Mouse (Mus musculus) forebrain, embryonic 16.5 days (tissue): Measurements from ENCODE around the gene Gm49320. TPM values are rescaled to one million over a fixed set of nuclear protein-coding genes. Genes with fewer than 3 reads are reported as not detected.

Experiments
- ATAC-seq: fragments of 200-750 bp; cut with Nextera tagmentation; 2 replicates; pipeline ENCODE4 v1.8.0; 2017; ENCODE audit warnings: mild to moderate bottlenecking, moderate library complexity
- H3K27ac ChIP-seq: fragments of 300-500 bp; sonication (generic); 2 replicates; pipeline ENCODE4 v1.5.1; 2014; ENCODE audit warnings: low read length, control low read depth
- H3K27me3 ChIP-seq: fragments of 300-500 bp; sonication (generic); replicated peaks from 2 replicates; pipeline ENCODE4 v1.6.1; 2014; ENCODE audit warnings: low read length; ENCODE audit not compliant: control insufficient read depth, insufficient read depth
- H3K36me3 ChIP-seq: fragments of 300-500 bp; sonication (generic); 2 replicates; pipeline ENCODE4 v1.6.1; 2014; ENCODE audit not compliant: control insufficient read depth, insufficient read depth
- H3K4me1 ChIP-seq: fragments of 300-500 bp; sonication (generic); replicated peaks from 2 replicates; pipeline ENCODE4 v1.6.1; 2014; ENCODE audit warnings: low read length; ENCODE audit not compliant: control insufficient read depth, insufficient read depth
- H3K4me2 ChIP-seq: fragments of 300-500 bp; sonication (generic); 2 replicates; pipeline ENCODE4 v1.6.1; 2014; ENCODE audit warnings: mild to moderate bottlenecking, low read length, control low read depth
- H3K4me3 ChIP-seq: fragments of 300-500 bp; sonication (generic); replicated peaks from 2 replicates; pipeline ENCODE4 v1.5.1; 2014; ENCODE audit warnings: mild to moderate bottlenecking, low read length, control low read depth
- H3K9ac ChIP-seq: fragments of 300-500 bp; sonication (generic); replicated peaks from 2 replicates; pipeline ENCODE4 v1.6.1; 2014; ENCODE audit warnings: low read depth, low read length, control low read depth
- H3K9me3 ChIP-seq: fragments of 300-500 bp; sonication (generic); 2 replicates; pipeline ENCODE4 v1.6.1; 2016; ENCODE audit warnings: low read length; ENCODE audit not compliant: control insufficient read depth
- WGBS: fragments of 180-500 bp; shearing (Covaris S2); extraction: QIAGEN DNeasy Blood & Tissue Kit; methylation state at CpG from one replicate; pipeline ENCODE4 v1.1.7; 2014; 5-methylcytosine and 5-hydroxymethylcytosine counted together
- polyA plus RNA-seq: library from polyadenylated mRNA; unstranded; fragments of >200 nt; fragmentation: Nextera tagmentation; extraction: Ambion mirVana; gene quantifications from 2 replicates; pipeline ENCODE4 v1.2.1, GENCODE M21; 2015

Gene Gm49320
- polyA plus RNA-seq, 1 experiment from 2014 or later = 1.3 TPM

DNA sequence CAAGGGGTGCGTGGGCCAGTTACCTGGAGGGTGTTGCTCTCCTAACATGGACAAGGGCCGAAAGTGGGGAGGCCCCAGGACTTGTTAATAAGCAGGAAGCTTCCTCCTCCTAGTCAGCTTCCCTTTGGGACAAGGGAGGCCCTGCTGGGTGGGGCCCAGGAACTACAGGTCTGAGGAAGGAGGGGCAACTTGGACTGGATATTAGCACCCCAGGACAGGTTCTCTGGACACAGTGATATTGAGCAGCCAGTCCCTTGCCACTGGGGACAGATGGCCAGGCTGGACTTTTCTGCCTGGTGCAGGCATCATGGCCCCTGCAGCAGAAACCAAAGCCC is 31.7 kb upstream of the Gm49320 start:
- Histone ChIP-seq H3K36me3 (peaks cover 27% of the 10 kb centered on the region), H3K4me3 (no peak overlapping the region), H3K4me1 (peaks cover 15% of the 10 kb centered on the region), H3K27me3 (peaks cover 4% of the 10 kb centered on the region; the same call in 1 of the 2 replicates), H3K9me3 (0 out of 2 replicates have a peak, but pooled peaks cover 3% of the 10 kb centered on the region), H3K4me2 (no peak overlapping the region), H3K9ac (no peak overlapping the region), H3K27ac (no peak overlapping the region)
- 47% methylated on average over 2 of the region's 2 CpGs for WGBS
- no peak for ATAC-seq

DNA sequence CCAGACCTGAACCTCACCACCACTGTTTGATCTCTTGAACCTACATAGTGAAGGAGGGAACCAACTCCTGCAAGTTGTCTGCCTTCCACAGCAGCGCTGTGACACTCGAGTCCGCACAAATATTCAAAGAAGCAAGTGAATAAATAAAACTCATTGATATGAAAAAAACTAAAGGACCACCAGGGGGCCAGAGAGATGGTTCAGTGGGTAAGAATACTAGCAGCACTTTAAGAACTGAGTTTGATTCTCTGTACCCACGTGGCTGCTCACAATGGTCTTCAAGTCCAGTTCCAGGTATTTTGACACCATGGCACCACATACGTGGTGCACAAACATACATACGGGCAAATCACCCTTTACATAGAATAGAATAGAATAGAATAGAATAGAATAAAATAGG is 27.6 kb upstream of the Gm49320 start:
- Histone ChIP-seq H3K27ac (no peak overlapping the region), H3K4me2 (no peak overlapping the region), H3K27me3 (no peaks in the 10 kb centered on the region), H3K9me3 (0 out of 2 replicates have a peak, but pooled peaks cover 3% of the 10 kb centered on the region), H3K36me3 (peaks cover 19% of the 10 kb centered on the region), H3K9ac (no peak overlapping the region), H3K4me3 (no peak overlapping the region), H3K4me1 (peaks cover 48% of the 10 kb centered on the region)
- WGBS = 62% methylated on average over 6 of the region's 6 CpGs
- ATAC-seq = no peak

DNA sequence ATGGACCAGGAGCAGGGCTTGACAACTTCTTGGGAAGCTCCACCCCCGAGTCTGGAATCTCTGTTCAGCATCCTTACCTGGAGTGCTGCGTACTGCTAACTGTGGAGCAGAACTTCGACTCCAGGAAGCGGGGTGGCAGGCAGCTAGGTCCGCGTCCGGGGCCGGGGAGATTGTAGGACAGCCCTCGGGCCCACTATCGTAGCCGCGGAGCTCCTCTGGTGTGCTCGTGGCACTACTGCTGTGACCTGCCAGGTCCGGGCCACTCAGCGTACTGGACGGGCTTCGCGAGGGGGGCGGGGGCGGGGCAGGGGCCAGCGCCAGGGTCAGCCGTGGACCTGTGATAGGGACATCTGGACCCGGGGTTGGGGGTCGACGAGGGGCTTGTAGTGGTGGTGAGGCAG is 25.9 kb upstream of the Gm49320 start:
- WGBS = under 1% methylated on average over 25 of the region's 25 CpGs
- 0 out of 2 replicates have a peak, but pooled peaks cover 3% of the 10 kb centered on the region for H3K9me3 ChIP-seq
- H3K36me3 ChIP-seq = peaks cover 17% of the 10 kb centered on the region
- peak overlapping the region; percentile 16; the same call in 1 of the 2 replicates for H3K27ac ChIP-seq
- no peaks in the 10 kb centered on the region for H3K27me3 ChIP-seq
- H3K4me1 ChIP-seq = peaks cover 35% of the 10 kb centered on the region
- peak overlapping the region; percentile 96 for H3K4me2 ChIP-seq
- H3K9ac ChIP-seq = peak overlapping the region; percentile 62
- peak overlapping the region; percentile 49 for H3K4me3 ChIP-seq
- peak; percentile 1; the same call in 1 of the 2 replicates for ATAC-seq

DNA sequence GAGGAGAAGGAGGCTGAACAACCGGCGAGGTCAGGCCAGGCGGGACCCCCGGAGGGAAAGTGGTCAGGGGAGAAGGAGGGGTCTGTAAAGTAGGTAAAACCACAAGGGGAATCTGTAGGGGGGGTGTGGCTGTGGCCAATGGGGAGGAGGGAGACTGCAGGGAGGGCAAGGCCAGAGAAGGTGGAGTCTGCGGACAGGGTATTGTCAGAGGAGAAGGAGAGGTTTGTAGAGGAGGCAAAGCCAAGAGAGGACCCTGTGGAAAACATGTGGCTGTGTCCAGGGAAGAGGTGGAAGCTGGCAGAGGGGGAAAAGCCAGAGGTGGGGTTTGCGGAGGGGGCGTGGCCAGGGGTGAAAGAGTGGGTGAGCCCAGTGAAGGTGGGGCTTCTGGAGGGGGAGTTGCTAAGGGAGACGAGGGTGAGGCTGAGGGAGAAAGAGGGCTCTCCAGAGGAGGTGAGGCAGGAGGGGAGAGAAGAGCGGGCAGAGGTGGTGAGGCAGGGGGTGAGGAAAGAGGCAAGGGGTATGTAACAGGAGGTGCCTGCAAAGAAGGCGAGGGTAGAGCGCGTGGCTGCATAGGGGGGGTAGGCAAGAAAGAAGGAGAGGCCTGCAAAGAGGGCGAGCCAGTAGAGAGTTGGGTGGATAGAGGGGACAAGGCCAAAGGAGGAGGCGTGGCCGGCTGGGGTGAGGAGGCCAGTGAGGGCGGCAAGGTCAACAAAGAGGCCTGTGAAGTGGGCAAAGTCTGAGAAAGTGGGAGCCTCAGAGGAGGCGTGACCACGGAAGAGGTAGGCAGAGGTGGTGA is 25.3 kb upstream of the Gm49320 start:
- Histone ChIP-seq H3K4me1 (peaks cover 35% of the 10 kb centered on the region), H3K4me2 (peak overlapping the region; percentile 96), H3K9me3 (0 out of 2 replicates have a peak, but pooled peaks cover 3% of the 10 kb centered on the region), H3K9ac (peak overlapping the region; percentile 62), H3K27ac (no peak overlapping the region; the same call in 1 of the 2 replicates), H3K27me3 (no peaks in the 10 kb centered on the region), H3K4me3 (peak overlapping the region; percentile 49), H3K36me3 (peaks cover 17% of the 10 kb centered on the region)
- WGBS = 8% methylated on average over 18 of the region's 18 CpGs
- ATAC-seq = peak; percentile 6

DNA sequence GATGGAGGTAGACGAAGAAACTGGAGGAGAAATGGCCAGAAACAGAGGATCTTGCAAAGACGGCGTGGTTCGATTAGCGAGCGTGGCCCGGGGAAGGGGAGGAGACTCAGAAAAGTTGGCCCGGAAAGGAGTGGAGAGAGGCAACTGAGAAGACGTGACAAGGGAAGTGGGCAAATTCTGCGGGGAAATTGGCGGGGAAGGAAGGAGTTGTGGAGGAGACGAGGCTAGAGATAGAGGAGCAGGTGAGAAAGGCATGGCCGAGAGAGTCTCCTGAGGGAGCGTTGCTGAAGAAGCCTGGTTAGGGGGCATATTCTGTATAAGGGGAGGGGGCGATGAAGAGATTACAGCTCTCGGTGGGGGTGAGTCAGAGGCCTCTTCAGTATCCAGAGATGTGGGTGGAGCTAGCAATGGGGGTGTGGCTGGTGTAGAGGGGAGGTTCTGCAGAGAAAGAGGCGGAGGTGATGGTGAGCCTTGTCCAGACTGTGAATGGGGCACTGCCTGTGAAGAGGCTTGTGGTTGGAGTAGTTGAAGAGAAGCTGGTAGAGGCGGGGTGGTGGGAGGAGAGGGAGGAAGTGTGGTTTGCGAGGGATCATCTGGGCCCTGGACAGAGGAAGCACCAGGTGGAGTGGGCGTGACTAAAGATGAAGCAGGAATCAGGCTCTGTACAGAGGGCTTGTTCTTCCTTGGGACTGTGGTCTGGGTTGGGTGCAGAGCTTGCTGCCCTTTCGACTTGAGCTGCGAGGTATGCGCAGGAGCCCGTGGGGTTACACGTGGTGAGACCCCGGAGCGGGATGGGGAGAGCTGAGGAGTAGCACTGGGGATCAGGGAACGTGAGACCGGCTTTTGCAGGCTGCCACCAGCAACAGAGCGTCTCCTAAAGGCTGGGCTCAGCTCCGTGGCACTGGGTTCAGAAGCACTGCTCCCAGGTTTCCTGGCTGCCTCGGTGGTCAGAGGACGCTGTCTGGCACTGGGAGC is 24.4 kb upstream of the Gm49320 start:
- 20% methylated on average over 33 of the region's 33 CpGs for WGBS
- peaks cover 17% of the 10 kb centered on the region for H3K36me3 ChIP-seq
- peaks cover 35% of the 10 kb centered on the region for H3K4me1 ChIP-seq
- H3K9me3 ChIP-seq = 0 out of 2 replicates have a peak, but pooled peaks cover 2% of the 10 kb centered on the region
- H3K27ac ChIP-seq = no peak overlapping the region
- no peaks in the 10 kb centered on the region for H3K27me3 ChIP-seq
- peak overlapping the region; percentile 49 for H3K4me3 ChIP-seq
- peak overlapping the region; percentile 62; the same call in 1 of the 2 replicates for H3K9ac ChIP-seq
- no peak for ATAC-seq
- H3K4me2 ChIP-seq = peak overlapping the region; percentile 96

DNA sequence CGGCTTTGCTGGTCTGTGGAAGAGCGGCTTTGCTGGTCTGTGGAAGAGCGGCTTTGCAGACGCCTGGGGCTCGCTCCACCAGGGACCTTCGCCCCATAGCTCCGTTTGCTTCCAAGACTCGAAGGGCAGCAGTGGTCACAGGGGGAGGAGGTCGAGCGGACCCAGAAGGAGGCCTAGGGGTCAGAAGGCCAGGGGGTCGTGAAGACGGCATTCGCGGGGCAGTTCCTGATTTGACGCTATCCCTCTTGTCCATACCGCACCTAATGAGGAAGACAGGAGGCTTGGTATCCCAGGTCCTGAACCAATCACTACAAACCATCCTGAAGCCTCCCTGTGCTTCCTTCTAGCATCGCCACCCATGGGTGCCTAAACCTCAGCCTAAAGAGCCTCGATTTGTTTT is 22.4 kb upstream of the Gm49320 start:
- Histone ChIP-seq H3K9me3 (no peaks in the 10 kb centered on the region), H3K27me3 (no peaks in the 10 kb centered on the region), H3K36me3 (peaks cover 3% of the 10 kb centered on the region; the same call in 1 of the 2 replicates), H3K27ac (peak overlapping the region; percentile 95), H3K4me3 (peak overlapping the region; percentile 83), H3K9ac (peak overlapping the region; percentile 92), H3K4me1 (peaks cover 35% of the 10 kb centered on the region), H3K4me2 (peak overlapping the region; percentile 96)
- ATAC-seq = peak; percentile 3; the same call in 1 of the 2 replicates
- 4% methylated on average over 18 of the region's 18 CpGs for WGBS

DNA sequence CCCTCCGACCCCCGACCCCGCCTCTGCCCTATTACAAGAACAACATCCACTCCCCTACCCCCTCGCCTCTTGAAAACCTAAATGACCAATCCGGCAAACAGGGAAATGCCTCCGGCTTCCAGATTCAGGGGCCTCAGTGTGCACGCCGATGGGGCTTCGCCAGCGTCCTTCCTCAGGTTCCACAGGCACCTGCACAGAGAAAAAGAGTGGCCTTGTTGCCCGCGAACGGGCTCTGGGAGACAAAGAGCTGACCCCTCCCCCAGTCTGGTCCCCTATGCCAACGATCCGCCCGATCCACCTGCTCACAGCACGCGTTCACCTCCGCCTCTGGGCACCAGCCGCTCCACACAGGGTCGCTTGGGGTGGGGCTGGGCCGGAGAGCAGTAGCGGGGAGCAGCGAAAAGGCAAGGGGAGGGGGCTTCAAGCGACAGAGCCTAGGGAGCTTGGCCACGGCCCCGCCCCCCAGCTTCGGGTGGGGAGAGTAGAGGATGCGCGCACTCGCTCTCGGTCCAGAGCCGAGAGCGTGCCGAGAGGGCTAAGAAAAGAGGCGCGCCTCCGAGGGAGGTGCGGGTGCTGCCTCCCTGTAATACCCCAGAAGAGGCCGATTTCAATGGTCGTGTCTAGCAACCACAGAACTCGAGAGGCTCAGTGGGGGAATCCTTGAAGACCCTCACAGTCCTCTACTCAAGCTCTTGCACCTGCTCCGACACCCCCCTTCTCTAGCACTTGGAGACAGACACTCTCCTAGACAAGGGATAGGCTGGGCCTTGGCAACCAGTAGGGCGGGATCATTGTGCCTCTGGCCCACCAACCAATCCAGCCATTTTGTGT is 21.7 kb upstream of the Gm49320 start, which contains the start of gene Prr36:
Gene Prr36 (minus strand): TSS at position 669 of the 831 bp plus-strand sequence.
- ATAC-seq = peak; percentile 88

DNA sequence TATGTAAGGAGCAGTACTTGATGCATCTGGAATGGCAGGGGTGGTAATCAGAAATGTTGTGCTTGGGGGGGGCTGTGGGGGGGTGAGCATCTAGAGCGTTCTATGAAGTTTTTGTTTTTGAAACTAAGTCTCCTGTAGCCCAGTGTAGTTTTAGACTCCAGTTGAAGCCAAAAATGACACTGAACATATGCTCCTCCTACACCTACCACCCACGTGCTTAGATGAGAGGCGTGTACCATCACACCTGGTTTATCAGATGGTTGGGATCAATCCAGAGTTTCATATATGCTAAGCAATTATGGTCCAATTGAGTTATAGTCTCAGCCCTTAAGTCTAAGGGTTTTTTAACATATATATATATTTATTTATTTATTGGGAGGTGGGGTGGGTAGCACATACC is 19.0 kb upstream of the Gm49320 start:
- Histone ChIP-seq H3K9ac (no peak overlapping the region), H3K36me3 (peaks cover 3% of the 10 kb centered on the region; the same call in 1 of the 2 replicates), H3K27ac (no peak overlapping the region), H3K4me3 (no peak overlapping the region), H3K9me3 (no peaks in the 10 kb centered on the region), H3K4me2 (no peak overlapping the region), H3K27me3 (no peaks in the 10 kb centered on the region), H3K4me1 (peaks cover 14% of the 10 kb centered on the region)
- no peak for ATAC-seq
- WGBS = 89% methylated on average over 3 of the region's 3 CpGs

More for the DNA sequence above, 21.7 kb upstream of the Gm49320 start, which contains the start of gene Prr36:
- Histone ChIP-seq H3K36me3 (peaks cover 3% of the 10 kb centered on the region; the same call in 1 of the 2 replicates), H3K4me1 (peaks cover 35% of the 10 kb centered on the region), H3K27me3 (no peaks in the 10 kb centered on the region), H3K27ac (peak within 1 kb of the TSS; percentile 95), H3K4me2 (peak within 1 kb of the TSS; percentile 96), H3K9ac (peak within 1 kb of the TSS; percentile 92), H3K4me3 (peak within 1 kb of the TSS; percentile 83), H3K9me3 (no peaks in the 10 kb centered on the region)
- WGBS = under 1% methylated on average over 44 of the region's 44 CpGs
